Mouse (Mus musculus): ENCODE measurements around the gene Kcna7. TPM values are rescaled to one million over a fixed set of nuclear protein-coding genes. Genes with fewer than 3 reads are reported as not detected.

Gene Kcna7
- total and polyA plus RNA-seq, 2 experiments from 2014 or later = 0.06 TPM; not detected in 1

GRCm38 (mm10) chr7:45456721-45457203 lies 51.3 kb downstream of the Kcna7 start:
- peaks cover 10% of the 10 kb centered on the region for H3K4me1 ChIP-seq (ENCODE audit: insufficient read depth, low read length)
- 0 out of 2 replicates have a peak overlapping the region, but pooled peaks have one; percentile 33 for H3K9ac ChIP-seq (replicated peaks; ENCODE audit: low read length, poor library complexity, severe bottlenecking)
- TF ChIP-seq CTCF (IDR thresholded peaks at IDR 0.05) = no peak
- no peak overlapping the region for H3K4me3 ChIP-seq (ENCODE audit: low read depth, low read length)
- peak overlapping the region; percentile 74; the same call in 1 of the 2 replicates for H3K4me2 ChIP-seq (ENCODE audit: low read depth, low read length, poor library complexity, severe bottlenecking)
- no peaks in the 10 kb centered on the region for H3K27me3 ChIP-seq (ENCODE audit: insufficient read depth, low read length)
- peak overlapping the region; percentile 47; the same call in 1 of the 2 replicates for H3K27ac ChIP-seq (ENCODE audit: low read depth, low read length)
- DNase-seq (ENCODE audit: low spot score) (no peak), ATAC-seq (ENCODE audit: low FRiP score) (no peak)
- peaks cover 30% of the 10 kb centered on the region for H3K36me3 ChIP-seq (ENCODE audit: insufficient read depth, low read length)
- 53% methylated on average over 9 of the region's 9 CpGs for WGBS
- H3K9me3 ChIP-seq (ENCODE audit: low read length) = no peaks in the 10 kb centered on the region

- no peak for DNase-seq (ENCODE audit: low spot score)
Observed at GRCm38 (mm10) chr7:45457204-45458060, 52.0 kb downstream of the Kcna7 start.

GRCm38 (mm10) chr7:45458748-45459563 lies 53.5 kb downstream of the Kcna7 start:
- H3K9ac ChIP-seq (replicated peaks; ENCODE audit: low read length, poor library complexity, severe bottlenecking) = peak overlapping the region; percentile 83
- no peaks in the 10 kb centered on the region for H3K9me3 ChIP-seq (ENCODE audit: low read length)
- H3K4me1 ChIP-seq (ENCODE audit: insufficient read depth, low read length) = peaks cover 10% of the 10 kb centered on the region
- no peak for TF ChIP-seq CTCF (IDR thresholded peaks at IDR 0.05)
- peak; percentile 81 for ATAC-seq (ENCODE audit: low FRiP score)
- H3K27ac ChIP-seq (ENCODE audit: low read depth, low read length) = peak overlapping the region; percentile 89
- H3K4me2 ChIP-seq (ENCODE audit: low read depth, low read length, poor library complexity, severe bottlenecking) = peak overlapping the region; percentile 74
- H3K36me3 ChIP-seq (ENCODE audit: insufficient read depth, low read length) = peaks cover 41% of the 10 kb centered on the region
- peak overlapping the region; percentile 74 for H3K4me3 ChIP-seq (ENCODE audit: low read depth, low read length)
- peak; percentile 86 for DNase-seq (ENCODE audit: low spot score)
- WGBS = under 1% methylated on average over 41 of the region's 43 CpGs
- H3K27me3 ChIP-seq (ENCODE audit: insufficient read depth, low read length) = no peaks in the 10 kb centered on the region

More at GRCm38 (mm10) chr7:45457204-45458060, 52.0 kb downstream of the Kcna7 start:
- Histone ChIP-seq H3K4me1 (ENCODE audit: insufficient read depth, low read length) (peaks cover 10% of the 10 kb centered on the region), H3K9me3 (ENCODE audit: low read length) (no peaks in the 10 kb centered on the region), H3K27ac (ENCODE audit: low read depth, low read length) (peak overlapping the region; percentile 47; the same call in 1 of the 2 replicates), H3K4me3 (ENCODE audit: low read depth, low read length) (peak overlapping the region; percentile 74), H3K9ac (replicated peaks; ENCODE audit: low read length, poor library complexity, severe bottlenecking) (peak overlapping the region; percentile 33), H3K27me3 (ENCODE audit: insufficient read depth, low read length) (no peaks in the 10 kb centered on the region), H3K36me3 (ENCODE audit: insufficient read depth, low read length) (peaks cover 33% of the 10 kb centered on the region), H3K4me2 (ENCODE audit: low read depth, low read length, poor library complexity, severe bottlenecking) (peak overlapping the region; percentile 74)
- WGBS = 63% methylated on average over 9 of the region's 10 CpGs
- no peak for TF ChIP-seq CTCF (IDR thresholded peaks at IDR 0.05)
- ATAC-seq (ENCODE audit: low FRiP score) = no peak

Small RNA genes lying within 50 kb of the gene (microRNA-seq; reads per million reads assigned to microRNA genes)
- gene Gm22133 (ENCODE audit: borderline number of aligned reads) = not detected

Other genes starting within 250 kb of the Kcna7 start
Only the 30 nearest of the 33 such genes appear.
- gene Pth2, start 224.7 kb upstream of the Kcna7 start, total RNA-seq (2014; rRNA removed) = not detected in 2 replicates
- gene Pth2, start 224.7 kb upstream of the Kcna7 start, polyA plus RNA-seq (2015; fragmentation: Nextera tagmentation; extraction: Ambion mirVana) = 0.93 and 1.3 TPM in 2 replicates
- 0.24 and 0.38 TPM in 2 replicates for gene Ccdc155, start 200.8 kb upstream of the Kcna7 start, total RNA-seq (2014; rRNA removed)
- gene Ccdc155, start 200.8 kb upstream of the Kcna7 start, polyA plus RNA-seq (2015; fragmentation: Nextera tagmentation; extraction: Ambion mirVana) = 0.32 and 0.50 TPM in 2 replicates
- 9.0 and 14.4 TPM in 2 replicates for gene Dkkl1, start 193.5 kb upstream of the Kcna7 start, total RNA-seq (2014; rRNA removed)
- gene Dkkl1, start 193.5 kb upstream of the Kcna7 start, polyA plus RNA-seq (2015; fragmentation: Nextera tagmentation; extraction: Ambion mirVana) = 23.8 and 23.9 TPM in 2 replicates
- 31.2 and 54.8 TPM in 2 replicates for gene Tead2, start 189.9 kb upstream of the Kcna7 start, total RNA-seq (2014; rRNA removed)
- gene Tead2, start 189.9 kb upstream of the Kcna7 start, polyA plus RNA-seq (2015; fragmentation: Nextera tagmentation; extraction: Ambion mirVana) = 16.8 and 17.0 TPM in 2 replicates
- 1.2 and 1.7 TPM in 2 replicates for gene Cd37, start 166.5 kb upstream of the Kcna7 start, total RNA-seq (2014; rRNA removed)
- gene Cd37, start 166.5 kb upstream of the Kcna7 start, polyA plus RNA-seq (2015; fragmentation: Nextera tagmentation; extraction: Ambion mirVana) = 1.5 and 2.4 TPM in 2 replicates
- 0.16 and 1.3 TPM in 2 replicates for gene Slc6a16, start 164.6 kb upstream of the Kcna7 start, total RNA-seq (2014; rRNA removed)
- 2.3 and 3.1 TPM in 2 replicates for gene Slc6a16, start 164.6 kb upstream of the Kcna7 start, polyA plus RNA-seq (2015; fragmentation: Nextera tagmentation; extraction: Ambion mirVana)
- gene Slc6a21, start 128.1 kb upstream of the Kcna7 start, total RNA-seq (2014; rRNA removed) = not detected in 2 replicates
- not detected in 2 replicates for gene Slc6a21, start 128.1 kb upstream of the Kcna7 start, polyA plus RNA-seq (2015; fragmentation: Nextera tagmentation; extraction: Ambion mirVana)
- 22.6 and 35.4 TPM in 2 replicates for gene Trpm4, start 71.9 kb upstream of the Kcna7 start, total RNA-seq (2014; rRNA removed)
- gene Trpm4, start 71.9 kb upstream of the Kcna7 start, polyA plus RNA-seq (2015; fragmentation: Nextera tagmentation; extraction: Ambion mirVana) = 10.4 and 10.7 TPM in 2 replicates
- gene Hrc, start 70.4 kb upstream of the Kcna7 start, total RNA-seq (2014; rRNA removed) = 0.33 TPM in 1 of 2 replicates, not detected in the other
- gene Hrc, start 70.4 kb upstream of the Kcna7 start, polyA plus RNA-seq (2015; fragmentation: Nextera tagmentation; extraction: Ambion mirVana) = 0.26 and 0.49 TPM in 2 replicates
- gene Ppfia3, start 38.6 kb upstream of the Kcna7 start, total RNA-seq (2014; rRNA removed) = 87.4 and 104 TPM in 2 replicates
- 28.9 and 31.6 TPM in 2 replicates for gene Ppfia3, start 38.6 kb upstream of the Kcna7 start, polyA plus RNA-seq (2015; fragmentation: Nextera tagmentation; extraction: Ambion mirVana)
- gene Lin7b, start 35.1 kb upstream of the Kcna7 start, total RNA-seq (2014; rRNA removed) = 68.6 and 96.6 TPM in 2 replicates
- 59.9 and 70.3 TPM in 2 replicates for gene Lin7b, start 35.1 kb upstream of the Kcna7 start, polyA plus RNA-seq (2015; fragmentation: Nextera tagmentation; extraction: Ambion mirVana)
- 249 and 258 TPM in 2 replicates for gene Snrnp70, start 9.9 kb upstream of the Kcna7 start, total RNA-seq (2014; rRNA removed)
- 108 and 131 TPM in 2 replicates for gene Snrnp70, start 9.9 kb upstream of the Kcna7 start, polyA plus RNA-seq (2015; fragmentation: Nextera tagmentation; extraction: Ambion mirVana)
- gene Ntf5, start 8.0 kb downstream of the Kcna7 start, total RNA-seq (2014; rRNA removed) = 0.24 TPM in 1 of 2 replicates, not detected in the other
- gene Ntf5, start 8.0 kb downstream of the Kcna7 start, polyA plus RNA-seq (2015; fragmentation: Nextera tagmentation; extraction: Ambion mirVana) = not detected in 2 replicates
- gene Lhb, start 15.2 kb downstream of the Kcna7 start, total RNA-seq (2014; rRNA removed) = 1.8 TPM in 1 of 2 replicates, not detected in the other
- gene Lhb, start 15.2 kb downstream of the Kcna7 start, polyA plus RNA-seq (2015; fragmentation: Nextera tagmentation; extraction: Ambion mirVana) = 0.32 and 0.70 TPM in 2 replicates
- gene Gys1, start 29.2 kb downstream of the Kcna7 start, total RNA-seq (2014; rRNA removed) = 11.5 and 19.7 TPM in 2 replicates
- gene Gys1, start 29.2 kb downstream of the Kcna7 start, polyA plus RNA-seq (2015; fragmentation: Nextera tagmentation; extraction: Ambion mirVana) = 12.0 and 12.2 TPM in 2 replicates
- gene Ruvbl2, start 32.4 kb downstream of the Kcna7 start, total RNA-seq (2014; rRNA removed) = 129 and 146 TPM in 2 replicates
- 80.5 and 90.8 TPM in 2 replicates for gene Ruvbl2, start 32.4 kb downstream of the Kcna7 start, polyA plus RNA-seq (2015; fragmentation: Nextera tagmentation; extraction: Ambion mirVana)
- 2,165 and 2,428 TPM in 2 replicates for gene Ftl1, start 54.2 kb downstream of the Kcna7 start, total RNA-seq (2014; rRNA removed)
- gene Ftl1, start 54.2 kb downstream of the Kcna7 start, polyA plus RNA-seq (2015; fragmentation: Nextera tagmentation; extraction: Ambion mirVana) = 4,797 and 5,109 TPM in 2 replicates
- gene Bax, start 61.2 kb downstream of the Kcna7 start, total RNA-seq (2014; rRNA removed) = 119 and 144 TPM in 2 replicates
- gene Bax, start 61.2 kb downstream of the Kcna7 start, polyA plus RNA-seq (2015; fragmentation: Nextera tagmentation; extraction: Ambion mirVana) = 254 and 258 TPM in 2 replicates
- not detected in 2 replicates for gene Tulp2, start 76.2 kb downstream of the Kcna7 start, total RNA-seq (2014; rRNA removed)
- gene Tulp2, start 76.2 kb downstream of the Kcna7 start, polyA plus RNA-seq (2015; fragmentation: Nextera tagmentation; extraction: Ambion mirVana) = 0.37 and 0.67 TPM in 2 replicates
- 0.52 and 1.6 TPM in 2 replicates for gene Gm45808, start 81.2 kb downstream of the Kcna7 start, total RNA-seq (2014; rRNA removed)
- not detected in 2 replicates for gene Gm45808, start 81.2 kb downstream of the Kcna7 start, polyA plus RNA-seq (2015; fragmentation: Nextera tagmentation; extraction: Ambion mirVana)
- gene Dhdh, start 83.2 kb downstream of the Kcna7 start, total RNA-seq (2014; rRNA removed) = 4.3 TPM in 2 replicates
- gene Dhdh, start 83.2 kb downstream of the Kcna7 start, polyA plus RNA-seq (2015; fragmentation: Nextera tagmentation; extraction: Ambion mirVana) = 5.5 and 6.1 TPM in 2 replicates
- gene Nucb1, start 104.8 kb downstream of the Kcna7 start, total RNA-seq (2014; rRNA removed) = 92.2 and 137 TPM in 2 replicates
- 137 and 144 TPM in 2 replicates for gene Nucb1, start 104.8 kb downstream of the Kcna7 start, polyA plus RNA-seq (2015; fragmentation: Nextera tagmentation; extraction: Ambion mirVana)
- 17.2 and 17.4 TPM in 2 replicates for gene Ppp1r15a, start 120.6 kb downstream of the Kcna7 start, total RNA-seq (2014; rRNA removed)
- 18.7 and 18.8 TPM in 2 replicates for gene Ppp1r15a, start 120.6 kb downstream of the Kcna7 start, polyA plus RNA-seq (2015; fragmentation: Nextera tagmentation; extraction: Ambion mirVana)
- gene Plekha4, start 120.7 kb downstream of the Kcna7 start, total RNA-seq (2014; rRNA removed) = 2.0 and 2.1 TPM in 2 replicates
- gene Plekha4, start 120.7 kb downstream of the Kcna7 start, polyA plus RNA-seq (2015; fragmentation: Nextera tagmentation; extraction: Ambion mirVana) = 1.2 and 1.6 TPM in 2 replicates
- gene Hsd17b14, start 149.2 kb downstream of the Kcna7 start, total RNA-seq (2014; rRNA removed) = not detected in 2 replicates
- 0.15 and 0.20 TPM in 2 replicates for gene Hsd17b14, start 149.2 kb downstream of the Kcna7 start, polyA plus RNA-seq (2015; fragmentation: Nextera tagmentation; extraction: Ambion mirVana)
- 12.4 and 14.9 TPM in 2 replicates for gene Bcat2, start 164.5 kb downstream of the Kcna7 start, total RNA-seq (2014; rRNA removed)
- gene Bcat2, start 164.5 kb downstream of the Kcna7 start, polyA plus RNA-seq (2015; fragmentation: Nextera tagmentation; extraction: Ambion mirVana) = 18.3 and 19.3 TPM in 2 replicates
- gene Fgf21, start 209.8 kb downstream of the Kcna7 start, total RNA-seq (2014; rRNA removed) = not detected in 2 replicates
- gene Fgf21, start 209.8 kb downstream of the Kcna7 start, polyA plus RNA-seq (2015; fragmentation: Nextera tagmentation; extraction: Ambion mirVana) = not detected in 2 replicates
- gene Fut1, start 211.6 kb downstream of the Kcna7 start, total RNA-seq (2014; rRNA removed) = not detected in 2 replicates
- not detected in 2 replicates for gene Fut1, start 211.6 kb downstream of the Kcna7 start, polyA plus RNA-seq (2015; fragmentation: Nextera tagmentation; extraction: Ambion mirVana)
- 0.11 TPM in 1 of 2 replicates, not detected in the other for gene Izumo1, start 216.2 kb downstream of the Kcna7 start, total RNA-seq (2014; rRNA removed)
- gene Izumo1, start 216.2 kb downstream of the Kcna7 start, polyA plus RNA-seq (2015; fragmentation: Nextera tagmentation; extraction: Ambion mirVana) = 0.11 TPM in 1 of 2 replicates, not detected in the other
- 36.0 and 38.5 TPM in 2 replicates for gene Rasip1, start 221.8 kb downstream of the Kcna7 start, total RNA-seq (2014; rRNA removed)
- gene Rasip1, start 221.8 kb downstream of the Kcna7 start, polyA plus RNA-seq (2015; fragmentation: Nextera tagmentation; extraction: Ambion mirVana) = 24.0 and 25.1 TPM in 2 replicates

All from midbrain, postnatal 0 days (tissue).